Mouse (Mus musculus) ES-Bruce4 (cell line): ENCODE measurements around the gene Ipo5.

Source experiments
- CTCF ChIP-seq: IDR thresholded peaks from one replicate; pipeline ENCODE4 v1.8.1; 2011; ENCODE audit warnings: low read depth, low read length
- POLR2A ChIP-seq: IDR thresholded peaks from one replicate; pipeline ENCODE4 v1.8.1; 2011; ENCODE audit warnings: low read length; ENCODE audit not compliant: insufficient read depth

DNA sequence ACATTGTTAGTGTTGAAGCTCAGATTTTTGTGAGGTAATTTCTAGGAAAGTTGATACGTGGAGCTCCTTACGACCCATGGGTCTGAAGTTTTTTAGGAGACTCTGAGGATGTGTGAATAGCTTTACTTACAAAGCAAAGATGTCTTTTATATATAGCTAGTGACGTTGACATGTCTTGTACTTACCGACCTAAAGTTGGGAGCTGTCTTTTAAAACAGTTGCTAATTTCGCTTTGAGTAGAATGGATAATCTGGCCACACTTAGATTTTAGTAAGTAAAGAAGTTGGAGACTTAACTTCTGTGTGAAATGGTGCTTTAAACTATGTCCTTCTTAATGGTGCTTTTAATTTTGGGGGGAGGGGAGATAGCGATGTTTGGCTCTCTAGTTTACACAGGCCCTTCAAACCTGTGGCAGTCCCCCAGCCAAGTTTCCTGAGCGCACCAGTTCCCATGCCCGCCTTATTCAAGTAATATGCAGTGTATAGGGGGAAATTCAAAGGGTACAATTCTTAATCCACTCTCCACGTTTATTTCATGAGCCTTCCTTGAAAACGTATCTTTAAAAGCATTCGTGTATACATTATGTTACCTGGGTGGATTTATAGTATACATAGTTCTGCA is 1.2 kb downstream of the Ipo5 start:
- TF ChIP-seq CTCF (no peak), POLR2A (no peak)
